Mouse (Mus musculus): ENCODE data around the gene Tmem136. TPM values are rescaled to one million over a fixed set of nuclear protein-coding genes. Genes with fewer than 3 reads are reported as not detected.

The Tmem136 gene
- polyA plus RNA-seq, 1 experiment from 2014 or later: 10.7 TPM

GRCm38 (mm10) chr9:43107187-43107517, 9.2 kb downstream of the Tmem136 start, which contains the start of gene Arhgef12:
Gene Arhgef12 (minus strand): TSS chr9:43107239.
- Histone ChIP-seq H3K27ac (peak within 1 kb of the TSS; percentile 89), H3K4me1 (peaks cover 32% of the 10 kb centered on the region), H3K9me3 (replicated peaks) (no peaks in the 10 kb centered on the region), H3K9ac (peak within 1 kb of the TSS; percentile 94), H3K4me3 (peak within 1 kb of the TSS; percentile 74), H3K27me3 (no peaks in the 10 kb centered on the region), H3K4me2 (replicated peaks) (peak within 1 kb of the TSS; percentile 93), H3K36me3 (peaks cover 20% of the 10 kb centered on the region)
- ATAC-seq (ENCODE audit: low FRiP score): no peak
- WGBS: 41% methylated on average over 10 of the region's 10 CpGs

GRCm38 (mm10) chr9:43106426-43107186, 9.8 kb downstream of the Tmem136 start:
- Histone ChIP-seq H3K27ac (peak overlapping the region; percentile 89), H3K9me3 (replicated peaks) (no peaks in the 10 kb centered on the region)
- 28% methylated on average over 22 of the region's 22 CpGs for WGBS

GRCm38 (mm10) chr9:43105664-43106361, 10.6 kb downstream of the Tmem136 start:
- Histone ChIP-seq H3K9me3 (replicated peaks) (no peaks in the 10 kb centered on the region), H3K4me1 (peaks cover 35% of the 10 kb centered on the region), H3K27me3 (no peaks in the 10 kb centered on the region), H3K27ac (peak overlapping the region; percentile 89), H3K9ac (peak overlapping the region; percentile 94), H3K4me2 (replicated peaks) (peak overlapping the region; percentile 93), H3K36me3 (peaks cover 7% of the 10 kb centered on the region), H3K4me3 (peak overlapping the region; percentile 74)
- peak; percentile 87 for ATAC-seq (ENCODE audit: low FRiP score)
- WGBS: under 1% methylated on average over 64 of the region's 91 CpGs

More at GRCm38 (mm10) chr9:43106426-43107186, 9.8 kb downstream of the Tmem136 start:
- no peaks in the 10 kb centered on the region for H3K27me3 ChIP-seq
- H3K4me3 ChIP-seq: peak overlapping the region; percentile 74
- H3K4me1 ChIP-seq: peaks cover 35% of the 10 kb centered on the region
- peak; percentile 60 for ATAC-seq (ENCODE audit: low FRiP score)
- peak overlapping the region; percentile 94 for H3K9ac ChIP-seq
- peaks cover 15% of the 10 kb centered on the region for H3K36me3 ChIP-seq
- H3K4me2 ChIP-seq (replicated peaks): peak overlapping the region; percentile 93

- Histone ChIP-seq H3K4me3 (peak overlapping the region; percentile 74), H3K27ac (peak overlapping the region; percentile 89), H3K9ac (peak overlapping the region; percentile 94), H3K36me3 (0 out of 2 replicates have a peak, but pooled peaks cover under 1% of the 10 kb centered on the region), H3K27me3 (no peaks in the 10 kb centered on the region), H3K4me1 (peaks cover 35% of the 10 kb centered on the region), H3K4me2 (replicated peaks) (peak overlapping the region; percentile 93), H3K9me3 (replicated peaks) (no peaks in the 10 kb centered on the region)
- no peak for ATAC-seq (ENCODE audit: low FRiP score)
- WGBS: under 1% methylated on average over 34 of the region's 40 CpGs
These were observed 11.3 kb downstream of the Tmem136 start for GRCm38 (mm10) chr9:43104873-43105663.

GRCm38 (mm10) chr9:43104526-43104872, 11.9 kb downstream of the Tmem136 start:
- no peak overlapping the region for H3K27ac ChIP-seq
- no peaks in the 10 kb centered on the region for H3K27me3 ChIP-seq
- H3K4me1 ChIP-seq: peaks cover 35% of the 10 kb centered on the region
- H3K4me2 ChIP-seq (replicated peaks): peak overlapping the region; percentile 93
- H3K9ac ChIP-seq: peak overlapping the region; percentile 94
- 6% methylated on average over 4 of the region's 4 CpGs for WGBS
- no peaks in the 10 kb centered on the region for H3K36me3 ChIP-seq
- no peak for ATAC-seq (ENCODE audit: low FRiP score)
- H3K9me3 ChIP-seq (replicated peaks): no peaks in the 10 kb centered on the region
- peak overlapping the region; percentile 74 for H3K4me3 ChIP-seq

- Histone ChIP-seq H3K27ac (no peak overlapping the region), H3K9ac (peak overlapping the region; percentile 32; the same call in 1 of the 2 replicates), H3K4me2 (replicated peaks) (peak overlapping the region; percentile 93), H3K36me3 (no peaks in the 10 kb centered on the region), H3K4me1 (peaks cover 36% of the 10 kb centered on the region), H3K9me3 (replicated peaks) (no peaks in the 10 kb centered on the region), H3K27me3 (no peaks in the 10 kb centered on the region), H3K4me3 (peak overlapping the region; percentile 74)
- WGBS: 37% methylated on average over 4 of the region's 4 CpGs
- no peak for ATAC-seq (ENCODE audit: low FRiP score)
These were observed 12.6 kb downstream of the Tmem136 start for GRCm38 (mm10) chr9:43103675-43104299.

- no peaks in the 10 kb centered on the region for H3K36me3 ChIP-seq
- H3K4me3 ChIP-seq: no peak overlapping the region
- H3K4me2 ChIP-seq (replicated peaks): peak overlapping the region; percentile 93
- no peaks in the 10 kb centered on the region for H3K27me3 ChIP-seq
- no peak overlapping the region for H3K9ac ChIP-seq
- 90% methylated on average over 2 of the region's 2 CpGs for WGBS
- no peak for ATAC-seq (ENCODE audit: low FRiP score)
- no peaks in the 10 kb centered on the region for H3K9me3 ChIP-seq (replicated peaks)
- peaks cover 38% of the 10 kb centered on the region for H3K4me1 ChIP-seq
- H3K27ac ChIP-seq: no peak overlapping the region
These were observed 13.4 kb downstream of the Tmem136 start for GRCm38 (mm10) chr9:43102931-43103330.

GRCm38 (mm10) chr9:43101936-43102595, 14.3 kb downstream of the Tmem136 start:
- peaks cover 37% of the 10 kb centered on the region for H3K4me1 ChIP-seq
- H3K4me2 ChIP-seq (replicated peaks): 0 out of 2 replicates have a peak overlapping the region, but pooled peaks have one; percentile 93
- H3K27me3 ChIP-seq: no peaks in the 10 kb centered on the region
- no peaks in the 10 kb centered on the region for H3K36me3 ChIP-seq
- WGBS: 85% methylated on average over 8 of the region's 8 CpGs
- no peak overlapping the region for H3K9ac ChIP-seq
- H3K9me3 ChIP-seq (replicated peaks): no peaks in the 10 kb centered on the region
- no peak for ATAC-seq (ENCODE audit: low FRiP score)
- H3K27ac ChIP-seq: no peak overlapping the region
- H3K4me3 ChIP-seq: no peak overlapping the region

GRCm38 (mm10) chr9:43098922-43099321, 17.4 kb downstream of the Tmem136 start:
- Histone ChIP-seq H3K4me3 (no peak overlapping the region), H3K27me3 (no peaks in the 10 kb centered on the region), H3K4me1 (peaks cover 21% of the 10 kb centered on the region), H3K36me3 (no peaks in the 10 kb centered on the region), H3K4me2 (replicated peaks) (no peak overlapping the region), H3K9ac (no peak overlapping the region), H3K27ac (no peak overlapping the region), H3K9me3 (replicated peaks) (no peaks in the 10 kb centered on the region)
- WGBS: 59% methylated on average over 4 of the region's 4 CpGs
- ATAC-seq (ENCODE audit: low FRiP score): no peak

- Histone ChIP-seq H3K9ac (no peak overlapping the region), H3K4me2 (replicated peaks) (no peak overlapping the region), H3K4me3 (no peak overlapping the region), H3K9me3 (replicated peaks) (no peaks in the 10 kb centered on the region), H3K27ac (no peak overlapping the region), H3K27me3 (no peaks in the 10 kb centered on the region), H3K36me3 (no peaks in the 10 kb centered on the region), H3K4me1 (peaks cover 14% of the 10 kb centered on the region)
- no peak for ATAC-seq (ENCODE audit: low FRiP score)
- WGBS: 95% methylated on average over 3 of the region's 3 CpGs
These were observed 18.4 kb downstream of the Tmem136 start for GRCm38 (mm10) chr9:43097801-43098557.

GRCm38 (mm10) chr9:43096337-43096736, 20.0 kb downstream of the Tmem136 start:
- no peak overlapping the region for H3K27ac ChIP-seq
- no peaks in the 10 kb centered on the region for H3K36me3 ChIP-seq
- 0 out of 2 replicates have a peak, but pooled peaks cover 3% of the 10 kb centered on the region for H3K4me1 ChIP-seq
- no peak overlapping the region for H3K4me3 ChIP-seq
- no peaks in the 10 kb centered on the region for H3K9me3 ChIP-seq (replicated peaks)
- H3K27me3 ChIP-seq: no peaks in the 10 kb centered on the region
- no peak for ATAC-seq (ENCODE audit: low FRiP score)
- H3K4me2 ChIP-seq (replicated peaks): no peak overlapping the region
- no peak overlapping the region for H3K9ac ChIP-seq
